Mouse (Mus musculus): ENCODE measurements around the gene Cdc42se1.

DNA sequence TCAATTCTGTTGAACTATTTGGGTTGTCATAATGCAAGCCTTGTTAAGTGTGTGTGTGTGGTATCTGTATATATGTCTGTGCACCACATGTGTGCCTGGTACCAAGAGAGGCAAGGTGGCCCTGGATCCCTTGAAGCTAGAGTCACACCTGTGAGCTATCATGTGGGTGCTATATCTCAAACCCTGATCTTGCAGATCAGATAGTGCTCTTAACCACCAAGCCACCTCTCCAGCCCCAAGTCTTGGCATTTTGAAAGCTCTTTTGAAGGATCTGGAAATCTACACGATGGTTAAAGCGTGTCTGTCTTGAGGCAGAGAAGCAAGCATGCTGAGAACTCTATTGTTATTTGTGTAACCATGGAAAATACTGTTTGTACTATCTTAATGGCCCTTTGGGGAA lies 17.9 kb upstream of the Cdc42se1 start:
- TF ChIP-seq CTCF (IDR thresholded peaks at IDR 0.05; ENCODE audit: borderline replicate concordance, extremely low read depth, insufficient read depth, insufficient read length): no peak
- no peak for TF ChIP-seq POLR2A (IDR thresholded peaks at IDR 0.05; ENCODE audit: borderline replicate concordance, extremely low read depth, insufficient read depth, insufficient read length, poor library complexity, severe bottlenecking)

Measured in brain, embryonic 14.5 days (tissue).